Mouse (Mus musculus) bone marrow macrophage, adult 2 months (primary cell): ENCODE measurements around the gene Ptbp1. TPM values are rescaled to one million over a fixed set of nuclear protein-coding genes. Genes with fewer than 3 reads are reported as not detected.
A peak's percentile ranks its signal among the peaks of the same experiment; 100 is the strongest.

Experiments used
- H3K27ac ChIP-seq: 2 replicates; pipeline ENCODE4 v1.5.1; 2012; ENCODE audit warnings: low read depth, low read length; ENCODE audit not compliant: insufficient read depth
- H3K4me1 ChIP-seq: 2 replicates; pipeline ENCODE4 v1.6.1; 2012; ENCODE audit warnings: low read length; ENCODE audit not compliant: control insufficient read depth, insufficient read depth
- H3K4me3 ChIP-seq: 2 replicates; pipeline ENCODE4 v1.5.1; 2012; ENCODE audit warnings: mild to moderate bottlenecking, low read length, moderate library complexity; ENCODE audit not compliant: insufficient read depth
- CTCF ChIP-seq: IDR thresholded peaks from 2 replicates; pipeline ENCODE4 v1.5.1; 2012; ENCODE audit warnings: low read depth, mild to moderate bottlenecking, low read length, moderate library complexity
- POLR2A ChIP-seq: IDR thresholded peaks from 2 replicates; pipeline ENCODE4 v1.6.1; 2012; ENCODE audit warnings: mild to moderate bottlenecking, low read depth, low read length, borderline replicate concordance
- polyA plus RNA-seq: library from polyadenylated mRNA; stranded (reverse); fragments of >200 nt; gene quantifications from 2 replicates; pipeline ENCODE4 v1.2.4, GENCODE M21; 2012; ENCODE audit not compliant: missing spikeins, insufficient read depth, insufficient read length

Gene Ptbp1
- polyA plus RNA-seq, 1 experiment = 141 TPM

DNA sequence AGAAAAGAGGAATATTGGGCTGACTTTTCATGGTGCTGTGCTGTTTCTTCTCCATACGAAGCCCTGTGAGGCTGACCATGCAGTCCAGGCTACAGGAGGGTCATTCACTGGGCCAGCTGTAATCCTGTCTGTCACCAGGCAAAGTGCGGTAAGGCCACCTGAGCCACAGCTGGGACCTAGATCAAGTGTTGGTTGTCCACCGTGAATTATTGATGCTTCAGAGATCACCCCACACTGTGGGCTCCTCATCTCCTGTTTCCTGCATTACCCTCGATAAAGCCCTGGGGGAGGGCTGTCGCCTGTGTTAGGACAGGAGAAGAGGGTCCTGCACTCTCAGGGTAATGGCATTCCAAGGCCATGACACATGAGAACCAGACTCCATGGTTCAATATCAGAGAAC, 7.7 kb upstream of the Ptbp1 start:
- TF ChIP-seq POLR2A = no peak

GRCm38 (mm10) chr10:79849941-79850628, 4.1 kb upstream of the Ptbp1 start:
- Histone ChIP-seq H3K4me1 (peaks cover 30% of the 10 kb centered on the region), H3K27ac (no peak overlapping the region), H3K4me3 (no peak overlapping the region)
- no peak for TF ChIP-seq POLR2A
- TF ChIP-seq CTCF = no peak

More for the DNA sequence above, 7.7 kb upstream of the Ptbp1 start:
- Histone ChIP-seq H3K27ac (no peak overlapping the region), H3K4me1 (peaks cover 21% of the 10 kb centered on the region), H3K4me3 (no peak overlapping the region)

GRCm38 (mm10) chr10:79851653-79852052, 2.6 kb upstream of the Ptbp1 start:
- Histone ChIP-seq H3K4me3 (no peak overlapping the region), H3K27ac (peak overlapping the region; percentile 97), H3K4me1 (peaks cover 30% of the 10 kb centered on the region)
- TF ChIP-seq CTCF (no peak), POLR2A (no peak)

GRCm38 (mm10) chr10:79852107-79852789, 2.0 kb upstream of the Ptbp1 start:
- Histone ChIP-seq H3K4me3 (peak overlapping the region; percentile 70; the same call in 1 of the 2 replicates), H3K27ac (peak overlapping the region; percentile 97), H3K4me1 (peaks cover 30% of the 10 kb centered on the region)
- TF ChIP-seq CTCF (no peak), POLR2A (no peak)

DNA sequence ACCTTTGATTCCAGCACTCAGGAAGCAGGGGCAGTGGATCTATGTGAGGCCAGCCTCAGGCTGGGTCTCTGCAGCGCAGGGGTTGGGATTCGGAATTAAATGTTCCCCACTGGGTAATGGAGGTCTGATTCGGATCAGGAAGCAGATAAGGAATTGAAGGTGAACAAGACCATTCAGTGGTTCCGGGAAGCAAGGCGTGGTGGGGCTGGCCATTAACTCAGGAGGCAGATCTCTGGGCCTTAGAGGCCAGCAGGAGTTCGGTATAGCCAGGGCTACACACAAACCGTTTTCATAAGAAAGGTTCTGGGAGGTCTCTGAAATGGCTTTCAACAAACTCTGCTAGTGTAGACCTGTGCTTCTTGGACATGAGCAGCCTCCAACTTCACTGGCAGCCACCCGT, 1.4 kb upstream of the Ptbp1 start:
- Histone ChIP-seq H3K4me1 (peaks cover 31% of the 10 kb centered on the region), H3K4me3 (peak overlapping the region; percentile 70), H3K27ac (peak overlapping the region; percentile 97)
- TF ChIP-seq CTCF (no peak), POLR2A (no peak)

- H3K27ac ChIP-seq = peak overlapping the region; percentile 97
- peak overlapping the region; percentile 70 for H3K4me3 ChIP-seq
- peaks cover 37% of the 10 kb centered on the region for H3K4me1 ChIP-seq
- TF ChIP-seq CTCF = no peak
- no peak for TF ChIP-seq POLR2A
These were observed 835 bp upstream of the Ptbp1 start for GRCm38 (mm10) chr10:79853392-79853791.

GRCm38 (mm10) chr10:79854801-79855541, 744 bp downstream of the Ptbp1 start:
- TF ChIP-seq CTCF = no peak
- TF ChIP-seq POLR2A = no peak
- Histone ChIP-seq H3K4me1 (peaks cover 33% of the 10 kb centered on the region), H3K27ac (peak overlapping the region; percentile 96), H3K4me3 (peak overlapping the region; percentile 94)

- TF ChIP-seq CTCF (no peak), POLR2A (no peak)
- peaks cover 28% of the 10 kb centered on the region for H3K4me1 ChIP-seq
- peak overlapping the region; percentile 96 for H3K27ac ChIP-seq
- H3K4me3 ChIP-seq = peak overlapping the region; percentile 94
These were observed 1.4 kb downstream of the Ptbp1 start for GRCm38 (mm10) chr10:79855558-79856184.

- Histone ChIP-seq H3K4me3 (peak overlapping the region; percentile 94), H3K4me1 (peaks cover 26% of the 10 kb centered on the region), H3K27ac (peak overlapping the region; percentile 96; the same call in 1 of the 2 replicates)
- TF ChIP-seq CTCF (no peak), POLR2A (no peak)
These were observed 2.1 kb downstream of the Ptbp1 start for GRCm38 (mm10) chr10:79856280-79856679.

- TF ChIP-seq CTCF (no peak), POLR2A (no peak)
- Histone ChIP-seq H3K4me1 (peaks cover 20% of the 10 kb centered on the region), H3K27ac (peak overlapping the region; percentile 43), H3K4me3 (peak overlapping the region; percentile 94)
These were observed 2.7 kb downstream of the Ptbp1 start for GRCm38 (mm10) chr10:79856704-79857451.
